Mouse (Mus musculus) testis, adult 2 months (tissue): ENCODE data around the gene Ncl.

Source experiments
- CTCF ChIP-seq: fragments of 200-500 bp; IDR thresholded peaks from 2 replicates; pipeline ENCODE4 v1.5.1; 2012; ENCODE audit warnings: low read depth, mild to moderate bottlenecking, inconsistent platforms, low read length, moderate library complexity; ENCODE audit not compliant: control insufficient read depth, insufficient read depth, insufficient replicate concordance
- POLR2A ChIP-seq: fragments of 200-500 bp; IDR thresholded peaks from 2 replicates; pipeline ENCODE4 v1.6.1; 2012; ENCODE audit warnings: low read depth, mild to moderate bottlenecking, inconsistent platforms, low read length, moderate library complexity; ENCODE audit not compliant: control insufficient read depth

DNA sequence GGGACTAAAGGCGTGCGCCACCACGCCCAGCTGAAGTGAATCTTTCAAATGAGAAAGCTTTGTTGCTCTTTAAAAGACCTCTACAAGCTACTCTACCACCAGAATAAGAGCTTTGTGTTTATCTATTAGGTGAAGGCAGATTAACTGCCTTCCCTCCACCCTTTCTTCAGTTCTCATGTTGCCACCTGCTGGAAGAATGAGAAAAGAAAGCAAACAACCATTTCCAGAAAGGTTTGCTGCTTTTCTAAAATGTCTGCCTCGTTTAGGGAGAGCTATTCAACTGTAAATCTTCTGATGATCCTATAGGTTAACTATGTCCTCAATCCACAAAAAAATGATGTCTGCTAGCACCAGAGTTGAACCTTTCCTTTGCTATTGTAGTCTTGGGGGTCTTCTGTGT, 10.4 kb downstream of the Ncl start:
- TF ChIP-seq CTCF (no peak), POLR2A (no peak)
